Mouse (Mus musculus) stomach, embryonic 16.5 days (tissue): ENCODE results near the gene Caly. TPM values are rescaled to one million over a fixed set of nuclear protein-coding genes. Genes with fewer than 3 reads are reported as not detected.

Experiments used
- ATAC-seq: fragments of 200-750 bp; cut with Nextera tagmentation; 2 replicates; pipeline ENCODE4 v1.8.0; 2017; ENCODE audit warnings: moderate number of reproducible peaks, moderate TSS enrichment; ENCODE audit not compliant: insufficient read depth, low FRiP score
- H3K27ac ChIP-seq: fragments of 300-500 bp; sonication (generic); 2 replicates; pipeline ENCODE4 v1.5.1; 2014; ENCODE audit warnings: low read length
- H3K27me3 ChIP-seq: fragments of 300-500 bp; sonication (generic); 2 replicates; pipeline ENCODE4 v1.6.1; 2014; ENCODE audit warnings: low read length, control low read depth, mixed read lengths; ENCODE audit not compliant: control insufficient read depth, insufficient read depth
- H3K36me3 ChIP-seq: fragments of 300-500 bp; sonication (generic); 2 replicates; pipeline ENCODE4 v1.6.1; 2014; ENCODE audit warnings: low read length; ENCODE audit not compliant: control insufficient read depth, insufficient read depth
- H3K4me1 ChIP-seq: fragments of 300-500 bp; sonication (generic); 2 replicates; pipeline ENCODE4 v1.6.1; 2014; ENCODE audit warnings: low read length, control low read depth, mixed read lengths; ENCODE audit not compliant: control insufficient read depth, insufficient read depth
- H3K4me2 ChIP-seq: fragments of 300-500 bp; sonication (generic); 2 replicates; pipeline ENCODE4 v1.6.1; 2014; ENCODE audit warnings: low read depth, low read length, mixed read lengths
- H3K4me3 ChIP-seq: fragments of 300-500 bp; sonication (generic); replicated peaks from 2 replicates; pipeline ENCODE4 v1.5.1; 2014; ENCODE audit warnings: mild to moderate bottlenecking, low read length
- H3K9ac ChIP-seq: fragments of 300-500 bp; sonication (generic); 2 replicates; pipeline ENCODE4 v1.6.1; 2014; ENCODE audit warnings: low read length
- H3K9me3 ChIP-seq: fragments of 300-500 bp; sonication (generic); replicated peaks from 2 replicates; pipeline ENCODE4 v1.6.1; 2016; ENCODE audit warnings: low read length, control low read depth; ENCODE audit not compliant: control insufficient read depth
- WGBS: fragments of 180-500 bp; shearing (Covaris S2); extraction: QIAGEN DNeasy Blood & Tissue Kit; methylation state at CpG from one replicate; pipeline ENCODE4 v1.1.7; 2014; 5-methylcytosine and 5-hydroxymethylcytosine counted together
- polyA plus RNA-seq: library from polyadenylated mRNA; unstranded; fragments of >200 nt; fragmentation: Nextera tagmentation; extraction: Ambion mirVana; gene quantifications from 2 replicates; pipeline ENCODE4 v1.2.1, GENCODE M21; 2015

Caly gene
- polyA plus RNA-seq, 1 experiment from 2014 or later: 3.7 TPM

- peak overlapping the region; percentile 67 for H3K9ac ChIP-seq
- H3K4me3 ChIP-seq: peak overlapping the region; percentile 34
- ATAC-seq: peak; percentile 44; the same call in 1 of the 2 replicates
- WGBS: 28% methylated on average over 39 of the region's 39 CpGs
- no peaks in the 10 kb centered on the region for H3K9me3 ChIP-seq
- H3K27me3 ChIP-seq: peaks cover 6% of the 10 kb centered on the region; the same call in 1 of the 2 replicates
- H3K4me2 ChIP-seq: peak overlapping the region; percentile 55
- H3K4me1 ChIP-seq: no peaks in the 10 kb centered on the region
- no peak overlapping the region for H3K27ac ChIP-seq
- H3K36me3 ChIP-seq: no peaks in the 10 kb centered on the region
Observed at GRCm38 (mm10) chr7:140070042-140070711, 12.2 kb downstream of the Caly start.

DNA sequence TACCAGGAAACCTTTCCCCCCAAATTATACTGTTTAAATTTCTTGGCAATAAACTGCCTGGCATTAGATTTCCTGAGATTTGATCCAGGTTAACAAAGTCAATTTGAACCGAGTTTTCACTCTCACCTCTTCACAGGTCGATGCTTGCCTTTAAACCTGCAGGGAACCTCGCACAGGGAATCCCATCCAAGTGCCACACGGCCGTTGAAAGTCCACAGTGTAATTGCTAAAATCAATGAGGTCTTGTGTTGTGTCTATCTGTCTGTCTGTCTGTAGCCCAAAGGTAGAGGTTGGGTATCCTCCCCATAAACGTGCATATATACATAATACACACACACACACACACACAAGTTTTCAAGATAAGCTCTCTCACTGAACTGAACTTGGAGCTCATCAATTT, 15.0 kb downstream of the Caly start:
- Histone ChIP-seq H3K9ac (no peak overlapping the region), H3K27me3 (peaks cover 14% of the 10 kb centered on the region), H3K4me3 (no peak overlapping the region), H3K4me1 (no peaks in the 10 kb centered on the region), H3K9me3 (no peaks in the 10 kb centered on the region), H3K36me3 (no peaks in the 10 kb centered on the region), H3K27ac (no peak overlapping the region), H3K4me2 (no peak overlapping the region)
- WGBS: 50% methylated on average over 6 of the region's 6 CpGs
- ATAC-seq: no peak

DNA sequence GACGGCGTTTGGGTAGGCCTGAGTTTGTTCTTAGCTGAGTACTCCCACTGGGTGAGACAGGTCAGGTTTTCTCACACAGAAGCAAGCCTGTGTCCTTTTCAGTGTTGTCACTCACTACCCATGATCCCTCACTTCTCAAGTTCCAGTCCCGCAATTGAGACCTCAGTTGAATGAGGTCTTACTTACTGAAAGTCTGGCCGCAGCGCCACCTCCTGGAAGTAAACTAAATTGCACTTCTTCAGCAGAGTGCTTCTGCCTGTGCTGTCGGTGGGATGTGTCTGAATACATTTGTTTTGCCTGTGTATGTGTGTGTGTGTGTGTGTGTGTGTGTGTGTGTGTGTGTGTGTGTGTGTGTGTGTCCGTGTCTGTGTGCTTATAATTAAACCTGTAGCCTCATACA, 19.3 kb downstream of the Caly start:
- Histone ChIP-seq H3K27ac (no peak overlapping the region), H3K4me1 (peaks cover 8% of the 10 kb centered on the region; the same call in 1 of the 2 replicates), H3K27me3 (peaks cover 53% of the 10 kb centered on the region), H3K4me3 (no peak overlapping the region), H3K36me3 (no peaks in the 10 kb centered on the region), H3K9ac (no peak overlapping the region), H3K9me3 (no peaks in the 10 kb centered on the region), H3K4me2 (no peak overlapping the region)
- no peak for ATAC-seq
- 16% methylated on average over 7 of the region's 7 CpGs for WGBS

GRCm38 (mm10) chr7:140062307-140062706, 20.0 kb downstream of the Caly start:
- Histone ChIP-seq H3K27me3 (peaks cover 60% of the 10 kb centered on the region), H3K4me3 (no peak overlapping the region), H3K4me2 (no peak overlapping the region), H3K36me3 (no peaks in the 10 kb centered on the region), H3K4me1 (peaks cover 12% of the 10 kb centered on the region; the same call in 1 of the 2 replicates), H3K27ac (no peak overlapping the region), H3K9ac (no peak overlapping the region), H3K9me3 (no peaks in the 10 kb centered on the region)
- WGBS: 14% methylated on average over 11 of the region's 11 CpGs
- no peak for ATAC-seq

- peak overlapping the region; percentile 67 for H3K4me2 ChIP-seq
- H3K27me3 ChIP-seq: peaks cover 61% of the 10 kb centered on the region
- WGBS: 3% methylated on average over 6 of the region's 6 CpGs
- peak overlapping the region; percentile 41 for H3K4me3 ChIP-seq
- H3K27ac ChIP-seq: peak overlapping the region; percentile 40; the same call in 1 of the 2 replicates
- peaks cover 12% of the 10 kb centered on the region; the same call in 1 of the 2 replicates for H3K4me1 ChIP-seq
- ATAC-seq: no peak
- H3K9ac ChIP-seq: peak overlapping the region; percentile 57; the same call in 1 of the 2 replicates
- no peaks in the 10 kb centered on the region for H3K36me3 ChIP-seq
- no peaks in the 10 kb centered on the region for H3K9me3 ChIP-seq
Observed at GRCm38 (mm10) chr7:140061832-140062130, 20.6 kb downstream of the Caly start.

DNA sequence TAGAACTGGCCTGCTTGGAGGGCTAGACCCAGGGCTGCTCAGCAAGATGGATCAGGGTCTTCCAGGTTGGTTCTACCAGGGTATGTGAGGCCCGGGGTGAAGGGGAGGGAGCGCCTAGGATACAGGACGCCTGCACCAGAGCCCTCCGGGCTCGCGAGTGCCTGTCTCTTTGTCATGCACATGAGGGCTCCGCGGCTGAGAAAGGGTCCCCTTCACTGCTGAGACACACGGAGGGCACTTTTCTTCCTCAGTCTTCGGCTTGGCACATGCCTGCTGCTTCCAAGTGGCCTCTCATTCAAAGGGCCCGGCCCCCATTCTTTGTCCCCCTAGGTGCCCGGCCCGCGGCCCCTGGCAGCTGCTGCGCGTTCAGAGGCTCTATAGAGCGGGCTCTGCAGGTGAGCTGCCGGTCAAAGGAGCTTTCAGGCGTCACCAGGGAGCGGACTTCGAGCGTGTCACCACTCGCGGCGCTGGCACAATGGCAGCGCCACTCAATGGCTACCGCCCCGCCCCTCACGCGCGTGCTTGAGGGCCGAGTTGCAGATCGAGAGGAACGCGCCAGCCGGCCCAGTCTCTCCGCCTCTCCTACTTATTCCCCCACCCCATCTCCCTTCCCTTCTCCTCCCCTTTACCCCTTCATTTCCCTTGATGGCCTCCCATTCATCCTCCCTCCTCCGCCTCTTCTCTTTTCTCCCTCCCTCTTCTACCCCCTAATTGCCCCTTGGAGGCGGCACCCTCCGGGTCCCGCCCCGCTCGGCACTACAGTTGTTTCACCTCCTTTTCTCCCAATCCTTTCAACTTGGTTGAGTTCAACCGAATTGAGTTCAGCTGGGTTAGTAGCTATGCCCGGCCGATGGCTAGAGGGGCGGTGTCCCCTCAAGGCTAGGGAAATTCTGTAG, 21.2 kb downstream of the Caly start:
- peak overlapping the region; percentile 41 for H3K4me3 ChIP-seq
- H3K9me3 ChIP-seq: no peaks in the 10 kb centered on the region
- peak; percentile 57; the same call in 1 of the 2 replicates for ATAC-seq
- no peaks in the 10 kb centered on the region for H3K36me3 ChIP-seq
- WGBS: 1% methylated on average over 47 of the region's 47 CpGs
- peak overlapping the region; percentile 57 for H3K9ac ChIP-seq
- peaks cover 12% of the 10 kb centered on the region; the same call in 1 of the 2 replicates for H3K4me1 ChIP-seq
- H3K27me3 ChIP-seq: peaks cover 63% of the 10 kb centered on the region
- peak overlapping the region; percentile 40; the same call in 1 of the 2 replicates for H3K27ac ChIP-seq
- H3K4me2 ChIP-seq: peak overlapping the region; percentile 67

DNA sequence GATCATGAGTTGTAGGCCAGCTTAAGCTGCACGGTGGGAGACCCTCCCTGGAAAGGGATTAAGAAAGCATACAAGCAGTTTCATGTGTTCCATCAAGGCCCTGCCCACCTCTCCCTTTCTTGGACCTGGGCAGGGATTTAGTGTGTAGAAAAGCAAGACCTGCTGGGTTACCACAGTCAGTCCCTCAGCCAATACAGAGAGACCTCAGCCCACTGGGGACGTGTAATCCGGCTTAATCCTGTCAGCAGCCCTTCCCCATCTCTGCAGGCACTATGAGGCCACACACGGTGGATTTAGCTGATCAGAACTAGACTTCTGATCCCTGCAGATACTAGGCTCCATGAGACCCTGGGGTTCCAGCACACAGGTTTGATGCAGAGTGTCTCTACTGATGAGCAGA, 22.7 kb downstream of the Caly start:
- H3K9me3 ChIP-seq: no peaks in the 10 kb centered on the region
- no peak overlapping the region for H3K9ac ChIP-seq
- no peak overlapping the region for H3K4me3 ChIP-seq
- H3K4me2 ChIP-seq: no peak overlapping the region
- H3K27ac ChIP-seq: no peak overlapping the region
- WGBS: 40% methylated on average over 4 of the region's 4 CpGs
- no peak for ATAC-seq
- H3K27me3 ChIP-seq: peaks cover 61% of the 10 kb centered on the region
- H3K36me3 ChIP-seq: no peaks in the 10 kb centered on the region
- peaks cover 12% of the 10 kb centered on the region; the same call in 1 of the 2 replicates for H3K4me1 ChIP-seq

DNA sequence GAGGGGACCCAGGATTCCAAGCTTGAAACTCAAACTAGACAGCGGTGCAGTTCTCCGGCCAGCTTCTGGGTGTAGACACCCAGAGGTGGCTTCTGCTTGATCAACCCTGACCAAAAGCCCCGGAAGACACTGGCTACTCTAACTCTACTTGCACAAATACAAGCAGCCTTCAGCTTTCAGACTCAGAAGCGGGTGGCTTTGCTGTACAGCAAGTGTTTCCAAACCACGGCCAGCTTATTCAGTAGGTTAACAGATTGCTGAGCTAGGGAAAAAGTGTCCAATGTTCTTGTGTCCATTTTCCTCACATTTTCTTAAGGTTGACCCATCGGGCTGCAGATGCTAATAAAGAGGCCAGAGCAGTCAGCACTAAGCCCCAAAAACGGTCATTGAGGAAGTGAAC, 23.8 kb downstream of the Caly start:
- no peak for ATAC-seq
- WGBS: 31% methylated on average over 7 of the region's 7 CpGs
- no peaks in the 10 kb centered on the region for H3K36me3 ChIP-seq
- H3K4me1 ChIP-seq: peaks cover 12% of the 10 kb centered on the region; the same call in 1 of the 2 replicates
- peak overlapping the region; percentile 81 for H3K4me2 ChIP-seq
- H3K9me3 ChIP-seq: no peaks in the 10 kb centered on the region
- peaks cover 58% of the 10 kb centered on the region for H3K27me3 ChIP-seq
- peak overlapping the region; percentile 41 for H3K4me3 ChIP-seq
- no peak overlapping the region for H3K27ac ChIP-seq
- peak overlapping the region; percentile 60 for H3K9ac ChIP-seq
